Mouse (Mus musculus) hindbrain, postnatal 0 days (tissue): Measurements from ENCODE around the gene Dnah2. TPM values are rescaled to one million over a fixed set of nuclear protein-coding genes. Genes with fewer than 3 reads are reported as not detected.
A peak's percentile ranks its signal among the peaks of the same experiment; 100 is the strongest.

ENCODE experiments used
- ATAC-seq: fragments of 200-750 bp; cut with Nextera tagmentation; 2 replicates; pipeline ENCODE4 v1.8.0; 2017; ENCODE audit warnings: mild to moderate bottlenecking, moderate TSS enrichment, moderate library complexity
- DNase-seq: peaks from one replicate; pipeline ENCODE4 v3.0.0-alpha.2; 2015; ENCODE audit warnings: low spot score
- H3K27ac ChIP-seq: fragments of 300-500 bp; sonication (generic); 2 replicates; pipeline ENCODE4 v1.5.1; 2014; ENCODE audit warnings: mild to moderate bottlenecking
- H3K27me3 ChIP-seq: fragments of 300-500 bp; sonication (generic); 2 replicates; pipeline ENCODE4 v1.6.1; 2014; ENCODE audit warnings: low read length, mixed read lengths; ENCODE audit not compliant: insufficient read depth
- H3K36me3 ChIP-seq: fragments of 300-500 bp; sonication (generic); 2 replicates; pipeline ENCODE4 v1.6.1; 2014; ENCODE audit warnings: low read length, mixed read lengths; ENCODE audit not compliant: insufficient read depth
- H3K4me1 ChIP-seq: fragments of 300-500 bp; sonication (generic); 2 replicates; pipeline ENCODE4 v1.6.1; 2014; ENCODE audit warnings: antibody characterized with exemption, low read length, mixed read lengths; ENCODE audit not compliant: insufficient read depth
- H3K4me2 ChIP-seq: fragments of 300-500 bp; sonication (generic); 2 replicates; pipeline ENCODE4 v1.6.1; 2014; ENCODE audit warnings: low read depth, mild to moderate bottlenecking, low read length, moderate library complexity, mixed read lengths
- H3K4me3 ChIP-seq: fragments of 300-500 bp; sonication (generic); 2 replicates; pipeline ENCODE4 v1.5.1; 2014; ENCODE audit warnings: low read length
- H3K9ac ChIP-seq: fragments of 300-500 bp; sonication (generic); replicated peaks from 2 replicates; pipeline ENCODE4 v1.6.1; 2014; ENCODE audit warnings: mild to moderate bottlenecking, low read length, moderate library complexity, mixed read lengths
- H3K9me3 ChIP-seq: fragments of 300-500 bp; sonication (generic); 2 replicates; pipeline ENCODE4 v1.6.1; 2016; ENCODE audit warnings: low read length, mixed read lengths
- CTCF ChIP-seq: IDR thresholded peaks from 2 replicates; pipeline ENCODE4 v1.5.1; 2016; ENCODE audit warnings: antibody characterized with exemption, control low read depth, low read depth
- WGBS: fragments of 180-500 bp; shearing (Covaris S2); extraction: QIAGEN DNeasy Blood & Tissue Kit; methylation state at CpG from one replicate; pipeline ENCODE4 v1.1.7; 2014; 5-methylcytosine and 5-hydroxymethylcytosine counted together
- polyA plus RNA-seq: library from polyadenylated mRNA; unstranded; fragments of >200 nt; fragmentation: Nextera tagmentation; extraction: Ambion mirVana; gene quantifications from 2 replicates; pipeline ENCODE4 v1.2.1, GENCODE M21; 2015
- total RNA-seq: library from RNA; depleted of rRNA; stranded (reverse); fragments of >200 nt; gene quantifications from 2 replicates; pipeline ENCODE4 v1.2.3, GENCODE M21; 2014

Dnah2 gene
- total and polyA plus RNA-seq, 2 experiments from 2014 or later, result 2.0 to 3.9 TPM

- H3K9me3 ChIP-seq, result no peaks in the 10 kb centered on the region
- H3K36me3 ChIP-seq, result peaks cover 46% of the 10 kb centered on the region
- H3K9ac ChIP-seq, result 0 out of 2 replicates have a peak overlapping the region, but pooled peaks have one; percentile 91
- peaks cover 16% of the 10 kb centered on the region for H3K4me1 ChIP-seq
- peak overlapping the region; percentile 98; the same call in 1 of the 2 replicates for H3K4me2 ChIP-seq
- DNase-seq (no peak), ATAC-seq (no peak)
- H3K27ac ChIP-seq, result peak overlapping the region; percentile 86; the same call in 1 of the 2 replicates
- WGBS, result 83% methylated on average over 4 of the region's 4 CpGs
- no peak for TF ChIP-seq CTCF
- H3K4me3 ChIP-seq, result peak overlapping the region; percentile 79; the same call in 1 of the 2 replicates
- no peaks in the 10 kb centered on the region for H3K27me3 ChIP-seq
Observed at GRCm38 (mm10) chr11:69407724-69408004, 141.2 kb downstream of the Dnah2 start.

- 91% methylated on average over 16 of the region's 16 CpGs for WGBS
- DNase-seq (no peak), ATAC-seq (no peak)
- Histone ChIP-seq H3K36me3 (peaks cover 49% of the 10 kb centered on the region), H3K4me2 (peak overlapping the region; percentile 98; the same call in 1 of the 2 replicates), H3K4me1 (0 out of 2 replicates have a peak, but pooled peaks cover 10% of the 10 kb centered on the region), H3K9ac (0 out of 2 replicates have a peak overlapping the region, but pooled peaks have one; percentile 91), H3K27me3 (no peaks in the 10 kb centered on the region), H3K9me3 (no peaks in the 10 kb centered on the region), H3K27ac (no peak overlapping the region), H3K4me3 (no peak overlapping the region)
- TF ChIP-seq CTCF, result no peak
Observed at GRCm38 (mm10) chr11:69406867-69407723, 141.8 kb downstream of the Dnah2 start.

GRCm38 (mm10) chr11:69406282-69406681, 142.6 kb downstream of the Dnah2 start:
- H3K9me3 ChIP-seq, result no peaks in the 10 kb centered on the region
- no peak for TF ChIP-seq CTCF
- H3K4me2 ChIP-seq, result no peak overlapping the region
- no peaks in the 10 kb centered on the region for H3K27me3 ChIP-seq
- ATAC-seq, result no peak
- H3K4me1 ChIP-seq, result 0 out of 2 replicates have a peak, but pooled peaks cover 9% of the 10 kb centered on the region
- H3K4me3 ChIP-seq, result no peak overlapping the region
- no peak for DNase-seq
- no peak overlapping the region for H3K27ac ChIP-seq
- peaks cover 57% of the 10 kb centered on the region for H3K36me3 ChIP-seq
- no peak overlapping the region for H3K9ac ChIP-seq
- WGBS, result 85% methylated on average over 19 of the region's 19 CpGs

- no peak for DNase-seq
- H3K27ac ChIP-seq, result no peak overlapping the region
- no peaks in the 10 kb centered on the region for H3K27me3 ChIP-seq
- H3K36me3 ChIP-seq, result peaks cover 61% of the 10 kb centered on the region
- no peak overlapping the region for H3K9ac ChIP-seq
- ATAC-seq, result no peak
- TF ChIP-seq CTCF, result no peak
- H3K4me2 ChIP-seq, result no peak overlapping the region
- no peaks in the 10 kb centered on the region for H3K9me3 ChIP-seq
- H3K4me3 ChIP-seq, result no peak overlapping the region
- WGBS, result 90% methylated on average over 24 of the region's 24 CpGs
- 0 out of 2 replicates have a peak, but pooled peaks cover 9% of the 10 kb centered on the region for H3K4me1 ChIP-seq
Observed at GRCm38 (mm10) chr11:69405397-69406200, 143.3 kb downstream of the Dnah2 start.

- no peak for TF ChIP-seq CTCF
- Histone ChIP-seq H3K36me3 (peaks cover 69% of the 10 kb centered on the region), H3K4me2 (no peak overlapping the region), H3K4me1 (0 out of 2 replicates have a peak, but pooled peaks cover 9% of the 10 kb centered on the region), H3K4me3 (no peak overlapping the region), H3K9ac (no peak overlapping the region), H3K27ac (no peak overlapping the region), H3K9me3 (no peaks in the 10 kb centered on the region), H3K27me3 (no peaks in the 10 kb centered on the region)
- ATAC-seq (no peak), DNase-seq (no peak)
- WGBS, result 93% methylated on average over 24 of the region's 24 CpGs
Observed at GRCm38 (mm10) chr11:69404595-69405396, 144.1 kb downstream of the Dnah2 start.
